Mouse (Mus musculus) C2C12 (cell line): ENCODE measurements around the gene Alpk3. TPM values are rescaled to one million over a fixed set of nuclear protein-coding genes. Genes with fewer than 3 reads are reported as not detected.
"Not testable (repeated sequence)": the region's sequence is repeated elsewhere in the genome, so short reads cannot be mapped to it uniquely, and the experiment has no call there.

Experiments
- H3K27me3 ChIP-seq: one replicate; pipeline ENCODE4 v1.6.1; 2011; ENCODE audit not compliant: control insufficient read depth, insufficient read depth, insufficient read length
- H3K36me3 ChIP-seq: one replicate; pipeline ENCODE4 v1.6.1; 2011; ENCODE audit not compliant: control insufficient read depth, insufficient read depth
- H3K4me3 ChIP-seq: one replicate; pipeline ENCODE4 v1.5.1; 2011; ENCODE audit warnings: mild to moderate bottlenecking, control low read depth; ENCODE audit not compliant: poor library complexity, insufficient read depth, severe bottlenecking
- H3K79me2 ChIP-seq: one replicate; pipeline ENCODE4 v1.6.1; 2011; ENCODE audit not compliant: control insufficient read depth, insufficient read depth
- H3K79me3 ChIP-seq: one replicate; pipeline ENCODE4 v1.6.1; 2011; ENCODE audit warnings: low read depth, control low read depth
- H3ac ChIP-seq: one replicate; pipeline ENCODE3; 2011; ENCODE audit warnings: low read depth; ENCODE audit not compliant: control insufficient read depth, insufficient read length
- CEBPB ChIP-seq: IDR thresholded peaks from one replicate; pipeline ENCODE4 v1.6.1; 2011; ENCODE audit warnings: low read depth, mild to moderate bottlenecking, control low read depth, moderate library complexity
- CTCF ChIP-seq: IDR thresholded peaks from one replicate; pipeline ENCODE4 v1.5.1; 2011; ENCODE audit not compliant: control insufficient read depth, insufficient read depth, insufficient read length
- FOSL1 ChIP-seq: IDR thresholded peaks from one replicate; pipeline ENCODE4 v1.8.0; 2011; ENCODE audit warnings: mild to moderate bottlenecking, low read length; ENCODE audit not compliant: poor library complexity, insufficient read depth, severe bottlenecking
- MAX ChIP-seq: IDR thresholded peaks from one replicate; pipeline ENCODE4 v1.6.1; 2011; ENCODE audit warnings: mild to moderate bottlenecking, control low read depth
- MYOD1 ChIP-seq: IDR thresholded peaks from one replicate; pipeline ENCODE4 v1.6.1; 2011; ENCODE audit warnings: low read depth; ENCODE audit not compliant: control insufficient read depth, insufficient read length
- MYOG ChIP-seq: IDR thresholded peaks from one replicate; pipeline ENCODE4 v1.6.1; 2011; ENCODE audit not compliant: control insufficient read depth, insufficient read length; ENCODE audit errors: extremely low read depth
- USF1 ChIP-seq: IDR thresholded peaks from one replicate; pipeline ENCODE4 v1.6.1; 2011; ENCODE audit warnings: low read depth, mild to moderate bottlenecking, control low read depth, moderate library complexity
- polyA plus RNA-seq: library from polyadenylated mRNA; unstranded; fragments of >200 nt; fragmentation: generic; extraction: Trizol; gene quantifications from one replicate; pipeline ENCODE4 v1.2.1, GENCODE M21; 2012; ENCODE audit warnings: missing spikeins

Alpk3 gene
- polyA plus RNA-seq, 1 experiment: 0.14 TPM

GRCm38 (mm10) chr7:81133941-81134340 lies 76.5 kb downstream of the Alpk3 start:
- TF ChIP-seq CTCF: no peak
- no peak for TF ChIP-seq USF1
- no peak for TF ChIP-seq MYOD1
- no peak for TF ChIP-seq CEBPB
- TF ChIP-seq MAX: no peak
- no peak for TF ChIP-seq MYOG
- TF ChIP-seq FOSL1: no peak

GRCm38 (mm10) chr7:81134614-81135067 lies 77.2 kb downstream of the Alpk3 start:
- no peaks in the 10 kb centered on the region for H3K79me3 ChIP-seq
- TF ChIP-seq MYOG: no peak
- TF ChIP-seq USF1: peak; percentile 48
- TF ChIP-seq CEBPB: peak; percentile 75
- no peak overlapping the region for H3ac ChIP-seq
- no peaks in the 10 kb centered on the region for H3K27me3 ChIP-seq
- H3K36me3 ChIP-seq: no peaks in the 10 kb centered on the region
- no peaks in the 10 kb centered on the region for H3K79me2 ChIP-seq
- no peak overlapping the region for H3K4me3 ChIP-seq

More at GRCm38 (mm10) chr7:81133941-81134340, 76.5 kb downstream of the Alpk3 start:
- Histone ChIP-seq H3K36me3 (no peaks in the 10 kb centered on the region), H3ac (no peak overlapping the region), H3K79me2 (no peaks in the 10 kb centered on the region), H3K79me3 (no peaks in the 10 kb centered on the region), H3K27me3 (no peaks in the 10 kb centered on the region), H3K4me3 (no peak overlapping the region)

- Histone ChIP-seq H3K79me2 (no peaks in the 10 kb centered on the region), H3K36me3 (no peaks in the 10 kb centered on the region), H3ac (no peak overlapping the region), H3K4me3 (no peak overlapping the region), H3K79me3 (no peaks in the 10 kb centered on the region), H3K27me3 (no peaks in the 10 kb centered on the region)
- TF ChIP-seq CEBPB (no peak), USF1 (no peak), MYOD1 (no peak), MAX (no peak), CTCF (no peak), FOSL1 (no peak), MYOG (no peak)
Measured at GRCm38 (mm10) chr7:81137292-81137691, 79.9 kb downstream of the Alpk3 start.

GRCm38 (mm10) chr7:81139100-81139499 lies 81.7 kb downstream of the Alpk3 start:
- H3ac ChIP-seq: no peak overlapping the region
- H3K27me3 ChIP-seq: no peaks in the 10 kb centered on the region
- no peaks in the 10 kb centered on the region for H3K79me3 ChIP-seq
- H3K79me2 ChIP-seq: no peaks in the 10 kb centered on the region
- no peaks in the 10 kb centered on the region for H3K36me3 ChIP-seq
- H3K4me3 ChIP-seq: no peak overlapping the region
- TF ChIP-seq CTCF (no peak), CEBPB (no peak), MYOD1 (no peak), MYOG (no peak), USF1 (no peak), MAX (no peak), FOSL1 (no peak)

- Histone ChIP-seq H3K79me2 (no peaks in the 10 kb centered on the region), H3K4me3 (no peak overlapping the region), H3ac (no peak overlapping the region), H3K79me3 (no peaks in the 10 kb centered on the region), H3K27me3 (no peaks in the 10 kb centered on the region), H3K36me3 (no peaks in the 10 kb centered on the region)
- TF ChIP-seq MYOG (no peak), CEBPB (no peak), MAX (no peak), USF1 (no peak), FOSL1 (no peak), CTCF (no peak), MYOD1 (no peak)
Measured at GRCm38 (mm10) chr7:81139671-81140404, 82.4 kb downstream of the Alpk3 start.

- H3K4me3 ChIP-seq: no peak overlapping the region
Measured at GRCm38 (mm10) chr7:81141541-81141940, 84.1 kb downstream of the Alpk3 start.

GRCm38 (mm10) chr7:81143056-81143455 lies 85.7 kb downstream of the Alpk3 start:
- H3K79me2 ChIP-seq, H3ac ChIP-seq, H3K36me3 ChIP-seq, H3K27me3 ChIP-seq, H3K4me3 ChIP-seq, H3K79me3 ChIP-seq: not testable (repeated sequence)

More at GRCm38 (mm10) chr7:81141541-81141940, 84.1 kb downstream of the Alpk3 start:
- Histone ChIP-seq H3ac (no peak overlapping the region), H3K79me2 (no peaks in the 10 kb centered on the region), H3K36me3 (no peaks in the 10 kb centered on the region), H3K27me3 (no peaks in the 10 kb centered on the region), H3K79me3 (no peaks in the 10 kb centered on the region)
- TF ChIP-seq CTCF: no peak
- no peak for TF ChIP-seq MYOG
- no peak for TF ChIP-seq MAX
- TF ChIP-seq USF1: no peak
- TF ChIP-seq MYOD1: no peak
- TF ChIP-seq FOSL1: no peak
- no peak for TF ChIP-seq CEBPB
